Mouse (Mus musculus) CH12.LX (cell line): Measurements from ENCODE around the gene Pla2g4a. TPM values are rescaled to one million over a fixed set of nuclear protein-coding genes. Genes with fewer than 3 reads are reported as not detected.

Experiments used
- DNase-seq: peaks from one replicate; pipeline ENCODE4 v3.0.0-alpha.2; 2013; ENCODE audit errors: extremely low read depth
- H3K27ac ChIP-seq: 2 replicates; pipeline ENCODE4 v1.5.1; 2012; ENCODE audit warnings: low read depth, mild to moderate bottlenecking, control low read depth, moderate library complexity; ENCODE audit not compliant: insufficient read depth
- H3K27me3 ChIP-seq: replicated peaks from 2 replicates; pipeline ENCODE3; 2012; ENCODE audit warnings: inconsistent platforms
- H3K36me3 ChIP-seq, 2 experiments: replicated peaks in 1 of 2; 2 replicates each; pipeline versions ENCODE3 to v1.6.1; 2012; ENCODE audit warnings: inconsistent platforms in 1 of 2, low read length in 1 of 2, mild to moderate bottlenecking in 1 of 2, mixed read lengths in 1 of 2, moderate library complexity in 1 of 2; ENCODE audit not compliant: control insufficient read depth in 1 of 2, insufficient read depth in 1 of 2
- H3K4me1 ChIP-seq, 2 experiments: 2 replicates each; pipeline ENCODE4 v1.6.1; 2012; ENCODE audit warnings: inconsistent platforms in 1 of 2, moderate library complexity in 1 of 2; ENCODE audit not compliant: insufficient read depth in 2 of 2, control insufficient read depth in 1 of 2
- H3K4me2 ChIP-seq: 2 replicates; pipeline ENCODE4 v1.6.1; 2012; ENCODE audit warnings: low read depth, mild to moderate bottlenecking, control low read depth; ENCODE audit not compliant: poor library complexity, insufficient read depth, severe bottlenecking
- H3K4me3 ChIP-seq, 3 experiments: fragments of 150-350 bp in 1 of 3; sonication (generic) in 1 of 3; replicated peaks in 1 of 3; 2 replicates each; pipeline versions ENCODE3 to v1.5.1; 2011 to 2012; ENCODE audit warnings: low read depth in 2 of 3, low read length in 2 of 3, mild to moderate bottlenecking in 2 of 3, moderate library complexity in 2 of 3, control low read depth in 1 of 3, improper control_type of control experiment in 1 of 3, inconsistent platforms in 1 of 3, mixed read lengths in 1 of 3; ENCODE audit not compliant: poor library complexity in 1 of 3
- H3K79me2 ChIP-seq: replicated peaks from 2 replicates; pipeline ENCODE4 v1.6.1; 2012; ENCODE audit warnings: mild to moderate bottlenecking, moderate library complexity; ENCODE audit not compliant: control insufficient read depth, poor library complexity, insufficient read depth, severe bottlenecking; ENCODE audit errors: extremely low read depth
- H3K9ac ChIP-seq: 2 replicates; pipeline ENCODE4 v1.6.1; 2012; ENCODE audit warnings: low read depth, mild to moderate bottlenecking, control low read depth, moderate library complexity; ENCODE audit not compliant: insufficient read depth
- H3K9me3 ChIP-seq: replicated peaks from 2 replicates; pipeline ENCODE3; 2012; ENCODE audit warnings: low read length, inconsistent platforms, mixed read lengths
- BHLHE40 ChIP-seq: IDR thresholded peaks from 2 replicates; pipeline ENCODE4 v1.6.1; 2011; ENCODE audit warnings: mild to moderate bottlenecking, low read depth, low read length, improper control_type of control experiment
- CHD1 ChIP-seq: IDR thresholded peaks from 2 replicates; pipeline ENCODE4 v1.6.1; 2012; ENCODE audit warnings: low read depth, low read length, improper control_type of control experiment, inconsistent platforms
- EP300 ChIP-seq: IDR thresholded peaks from 2 replicates; pipeline ENCODE4 v1.6.1; 2011; ENCODE audit warnings: low read length, improper control_type of control experiment
- ETS1 ChIP-seq: conservative IDR thresholded peaks from 2 replicates; pipeline ENCODE4 v1.6.1; 2012; ENCODE audit warnings: low read depth, mild to moderate bottlenecking, inconsistent platforms, low read length, improper control_type of control experiment, moderate library complexity
- HCFC1 ChIP-seq: IDR thresholded peaks from 2 replicates; pipeline ENCODE4 v1.6.1; 2012; ENCODE audit warnings: low read depth, mild to moderate bottlenecking, inconsistent platforms, low read length, improper control_type of control experiment
- IRF4 ChIP-seq: IDR thresholded peaks from 2 replicates; pipeline ENCODE4 v1.6.1; 2014; ENCODE audit warnings: low read depth, mild to moderate bottlenecking, inconsistent platforms, low read length, improper control_type of control experiment
- JUN ChIP-seq: IDR thresholded peaks from 2 replicates; pipeline ENCODE4 v1.6.1; 2011; ENCODE audit warnings: low read depth, mild to moderate bottlenecking, low read length, improper control_type of control experiment, moderate library complexity; ENCODE audit not compliant: insufficient read depth
- JUND ChIP-seq: conservative IDR thresholded peaks from 2 replicates; pipeline ENCODE4 v1.6.1; 2011; ENCODE audit warnings: low read depth, low read length, improper control_type of control experiment
- MAFK ChIP-seq: IDR thresholded peaks from 2 replicates; pipeline ENCODE4 v1.6.1; 2011; ENCODE audit warnings: low read length, improper control_type of control experiment; ENCODE audit not compliant: insufficient replicate concordance
- MAZ ChIP-seq: IDR thresholded peaks from 2 replicates; pipeline ENCODE4 v1.6.1; 2012; ENCODE audit warnings: low read depth, mild to moderate bottlenecking, inconsistent platforms, low read length, improper control_type of control experiment, moderate library complexity
- MEF2A ChIP-seq: IDR thresholded peaks from 2 replicates; pipeline ENCODE4 v1.6.1; 2014; ENCODE audit warnings: low read depth, mild to moderate bottlenecking, inconsistent platforms, low read length, improper control_type of control experiment, borderline replicate concordance
- MYC ChIP-seq: IDR thresholded peaks from 2 replicates; pipeline ENCODE4 v1.6.1; 2011; ENCODE audit warnings: low read depth, mild to moderate bottlenecking, improper control_type of control experiment, low read length
- NELFE ChIP-seq: IDR thresholded peaks from 2 replicates; pipeline ENCODE4 v1.6.1; 2011; ENCODE audit warnings: low read depth, low read length, improper control_type of control experiment
- POLR2A ChIP-seq: IDR thresholded peaks from 2 replicates; pipeline ENCODE4 v1.6.1; 2011; ENCODE audit warnings: low read depth, mild to moderate bottlenecking, improper control_type of control experiment, low read length
- RAD21 ChIP-seq: IDR thresholded peaks from 2 replicates; pipeline ENCODE4 v1.6.1; 2011; ENCODE audit warnings: low read depth, mild to moderate bottlenecking, low read length, improper control_type of control experiment, moderate library complexity
- RCOR1 ChIP-seq: conservative IDR thresholded peaks from 2 replicates; pipeline ENCODE4 v1.6.1; 2012; ENCODE audit warnings: low read depth, mild to moderate bottlenecking, inconsistent platforms, low read length, improper control_type of control experiment
- SIN3A ChIP-seq: IDR thresholded peaks from 2 replicates; pipeline ENCODE4 v1.6.1; 2012; ENCODE audit warnings: low read length, improper control_type of control experiment, inconsistent platforms
- SMC3 ChIP-seq: IDR thresholded peaks from 2 replicates; pipeline ENCODE4 v1.6.1; 2011; ENCODE audit warnings: low read depth, low read length, improper control_type of control experiment
- TBP ChIP-seq: conservative IDR thresholded peaks from 2 replicates; pipeline ENCODE4 v1.6.1; 2011; ENCODE audit warnings: low read depth, low read length, improper control_type of control experiment
- TCF12 ChIP-seq: IDR thresholded peaks from 2 replicates; pipeline ENCODE4 v1.6.1; 2014; ENCODE audit warnings: low read depth, mild to moderate bottlenecking, inconsistent platforms, low read length, improper control_type of control experiment
- UBTF ChIP-seq: IDR thresholded peaks from 2 replicates; pipeline ENCODE4 v1.6.1; 2012; ENCODE audit warnings: low read depth, mild to moderate bottlenecking, inconsistent platforms, low read length, improper control_type of control experiment, moderate library complexity
- USF2 ChIP-seq: conservative IDR thresholded peaks from 2 replicates; pipeline ENCODE4 v1.6.1; 2011; ENCODE audit warnings: low read depth, low read length, improper control_type of control experiment
- ZC3H11A ChIP-seq: IDR thresholded peaks from 2 replicates; pipeline ENCODE4 v1.6.1; 2012; ENCODE audit warnings: low read depth, mild to moderate bottlenecking, inconsistent platforms, low read length, improper control_type of control experiment
- ZNF384 ChIP-seq: IDR thresholded peaks from 2 replicates; pipeline ENCODE4 v1.6.1; 2012; ENCODE audit warnings: low read depth, low read length, improper control_type of control experiment, inconsistent platforms
- dilution Hi-C: fragments of 300-500 bp; cut with MboI; formaldehyde crosslinking; loops from 2 replicates; pipeline ENCODE4 v1.14.3; 2020; ENCODE audit warnings: low sequenced_read_pairs; ENCODE audit not compliant: extremely low pct_unique_long_range_greater_than_20kb, extremely low pct_ligation_motif_present
- in situ Hi-C: fragments of 300-500 bp; cut with MboI; formaldehyde crosslinking; loops from 3 replicates; pipeline ENCODE4 v1.14.3; 2019; ENCODE audit warnings: low sequenced_read_pairs, low pct_ligation_motif_present, low pct_unique_long_range_greater_than_20kb, mixed read lengths
- polyA plus RNA-seq: library from polyadenylated mRNA; unstranded; fragments of >175 nt; gene quantifications from 2 replicates; pipeline ENCODE4 v1.2.1, GENCODE M21; 2012; ENCODE audit warnings: low read depth; ENCODE audit not compliant: insufficient read length
- total RNA-seq, 2 experiments: library from RNA; depleted of rRNA; stranded (reverse); fragments of 300-350 nt in 1 of 2; fragments of >200 nt in 1 of 2; gene quantifications; 2 replicates each; pipeline ENCODE4 v1.2.3; 2012 to 2014

Pla2g4a gene
- total and polyA plus RNA-seq, 3 experiments = 3.2 to 15.6 (median 3.5) TPM

DNA sequence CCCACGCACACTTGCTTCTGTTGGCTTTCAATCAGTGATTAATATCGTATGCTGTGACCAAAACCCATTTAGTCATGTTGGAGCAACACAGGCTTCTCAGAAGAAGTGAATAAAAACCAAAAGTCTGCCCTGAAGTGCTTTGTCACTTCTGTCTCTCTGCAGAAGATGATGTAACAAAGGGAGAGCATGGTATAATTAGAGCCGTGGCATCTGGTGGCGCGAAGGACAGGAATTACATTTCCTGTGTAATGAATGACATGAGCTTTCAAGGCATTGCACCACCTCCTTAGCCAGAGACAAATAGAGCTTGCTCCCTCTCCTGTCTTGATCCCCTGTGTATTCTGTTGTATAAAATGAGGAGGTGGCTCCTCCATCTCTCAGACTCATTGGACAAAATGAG lies 14.1 kb downstream of the Pla2g4a start:
- H3K27ac ChIP-seq = no peak overlapping the region; the same call in 1 of the 2 replicates
- dilution Hi-C loops (no loop called here), in situ Hi-C loops (no loop called here)
- peak overlapping the region; percentile 78 for H3K9ac ChIP-seq
- H3K4me3 ChIP-seq = no peak overlapping the region
- H3K4me1 ChIP-seq = peaks cover 7 to 22% of the 10 kb centered on the region in 2 experiments
- peaks cover 28% of the 10 kb centered on the region for H3K79me2 ChIP-seq
- DNase-seq = no peak
- H3K4me2 ChIP-seq = peak overlapping the region; percentile 57; the same call in 1 of the 2 replicates
- H3K9me3 ChIP-seq = no peaks in the 10 kb centered on the region
- no peaks in the 10 kb centered on the region for H3K27me3 ChIP-seq
- TF ChIP-seq MEF2A = peak; percentile 44; the same call in 1 of the 2 replicates
- TF ChIP-seq IRF4 = 0 out of 2 replicates have a peak, but pooled peaks have one; percentile 6
- TF ChIP-seq MYC = 0 out of 2 replicates have a peak, but pooled peaks have one; percentile 14
- no peak for TF ChIP-seq TBP
- no peak for TF ChIP-seq UBTF
- TF ChIP-seq EP300 = 0 out of 2 replicates have a peak, but pooled peaks have one; percentile 14
- no peak for TF ChIP-seq POLR2A
- TF ChIP-seq SMC3 = no peak
- no peaks in the 10 kb centered on the region for H3K36me3 ChIP-seq

GRCm38 (mm10) chr1:149946432-149946831 lies 14.7 kb downstream of the Pla2g4a start:
- no peaks in the 10 kb centered on the region for H3K27me3 ChIP-seq
- H3K4me3 ChIP-seq = no peak overlapping the region
- peak overlapping the region; percentile 57 for H3K4me2 ChIP-seq
- DNase-seq = no peak
- H3K9me3 ChIP-seq = no peaks in the 10 kb centered on the region
- in situ Hi-C loops = no loop called here
- no peaks in the 10 kb centered on the region for H3K36me3 ChIP-seq
- TF ChIP-seq USF2 (no peak), ETS1 (no peak), NELFE (no peak), MAZ (no peak), SMC3 (no peak), CHD1 (no peak), RCOR1 (no peak), JUND (no peak), ZC3H11A (no peak), BHLHE40 (no peak), RAD21 (no peak), MAFK (no peak), TCF12 (no peak), JUN (no peak), HCFC1 (no peak), SIN3A (no peak), TBP (no peak), ZNF384 (no peak), EP300 (no peak), MYC (no peak)
- dilution Hi-C loops = no loop called here
- H3K4me1 ChIP-seq = peaks cover 7 to 20% of the 10 kb centered on the region in 2 experiments
- H3K9ac ChIP-seq = peak overlapping the region; percentile 78
- peak overlapping the region; percentile 57 for H3K27ac ChIP-seq
- H3K79me2 ChIP-seq = peaks cover 30% of the 10 kb centered on the region
